Mouse (Mus musculus) thymus, adult 2 months (tissue): ENCODE measurements around the gene Vwce. TPM values are rescaled to one million over a fixed set of nuclear protein-coding genes. Genes with fewer than 3 reads are reported as not detected.
A peak's percentile ranks its signal among the peaks of the same experiment; 100 is the strongest.

ENCODE experiments used
- DNase-seq: peaks from one replicate; pipeline ENCODE4 v3.0.0; 2021
- H3K27ac ChIP-seq: fragments of 200-500 bp; 2 replicates; pipeline ENCODE4 v1.5.1; 2012; ENCODE audit warnings: low read length, control low read depth; ENCODE audit not compliant: control insufficient read depth, insufficient read depth
- H3K27me3 ChIP-seq: fragments of 200-500 bp; 2 replicates; pipeline ENCODE4 v1.6.1; 2012; ENCODE audit warnings: mild to moderate bottlenecking, low read length, moderate library complexity, mixed read lengths; ENCODE audit not compliant: control insufficient read depth, insufficient read depth
- H3K36me3 ChIP-seq: fragments of 200-500 bp; 2 replicates; pipeline ENCODE4 v1.6.1; 2012; ENCODE audit warnings: mild to moderate bottlenecking, low read length, moderate library complexity; ENCODE audit not compliant: control insufficient read depth, insufficient read depth
- H3K4me1 ChIP-seq: fragments of 200-500 bp; replicated peaks from 2 replicates; pipeline ENCODE4 v1.6.1; 2012; ENCODE audit warnings: low read length; ENCODE audit not compliant: control insufficient read depth, insufficient read depth
- H3K4me3 ChIP-seq: fragments of 200-500 bp; 2 replicates; pipeline ENCODE4 v1.5.1; 2012; ENCODE audit warnings: mild to moderate bottlenecking, low read length, control low read depth, moderate library complexity; ENCODE audit not compliant: control insufficient read depth, insufficient read depth
- CTCF ChIP-seq: fragments of 200-500 bp; IDR thresholded peaks from 2 replicates; pipeline ENCODE4 v1.5.1; 2012; ENCODE audit warnings: mild to moderate bottlenecking, control low read depth, low read length, moderate library complexity, borderline replicate concordance; ENCODE audit not compliant: control insufficient read depth, poor library complexity, insufficient read depth; ENCODE audit errors: extremely low read depth
- POLR2A ChIP-seq: fragments of 200-500 bp; IDR thresholded peaks from 2 replicates; pipeline ENCODE4 v1.6.1; 2012; ENCODE audit warnings: mild to moderate bottlenecking, low read length, control low read depth, moderate library complexity; ENCODE audit not compliant: control insufficient read depth, poor library complexity, insufficient read depth; ENCODE audit errors: extremely low read depth
- WGBS: fragments of 180-500 bp; shearing (Covaris S2); methylation state at CpG from one replicate; pipeline ENCODE4 v1.1.7; 2018; 5-methylcytosine and 5-hydroxymethylcytosine counted together
- polyA plus RNA-seq: library from polyadenylated mRNA; depleted of rRNA; stranded (reverse); fragments of >200 nt; gene quantifications from 2 replicates; pipeline ENCODE4 v1.2.3, GENCODE M21; 2012

Gene Vwce
- polyA plus RNA-seq, 1 experiment: 3.1 TPM

- peak; percentile 61 for TF ChIP-seq CTCF
- peak; percentile 94 for TF ChIP-seq POLR2A
- Histone ChIP-seq H3K27me3 (no peaks in the 10 kb centered on the region), H3K27ac (peak within 1 kb of the TSS; percentile 75), H3K4me1 (peaks cover 26% of the 10 kb centered on the region), H3K36me3 (peaks cover 28% of the 10 kb centered on the region), H3K4me3 (peak within 1 kb of the TSS; percentile 83)
- peak; percentile 99 for DNase-seq
- WGBS: under 1% methylated on average over 49 of the region's 49 CpGs
Observed at GRCm38 (mm10) chr19:10605293-10605900, 28.6 kb upstream of the Vwce start, which contains the start of the genes Ddb1 and Tkfc. Gene Ddb1, plus strand, starts transcription at chr19:10605327. Gene Tkfc, minus strand, starts transcription at chr19:10605654.

GRCm38 (mm10) chr19:10605901-10606622 is 28.0 kb upstream of the Vwce start:
- TF ChIP-seq CTCF: no peak
- no peak for TF ChIP-seq POLR2A
- peaks cover 26% of the 10 kb centered on the region for H3K4me1 ChIP-seq
- peak overlapping the region; percentile 62; the same call in 1 of the 2 replicates for H3K27ac ChIP-seq
- 6% methylated on average over 20 of the region's 20 CpGs for WGBS
- peak overlapping the region; percentile 83 for H3K4me3 ChIP-seq
- no peak for DNase-seq
- H3K36me3 ChIP-seq: peaks cover 35% of the 10 kb centered on the region
- no peaks in the 10 kb centered on the region for H3K27me3 ChIP-seq

GRCm38 (mm10) chr19:10608573-10609240 is 25.3 kb upstream of the Vwce start:
- DNase-seq: no peak
- TF ChIP-seq POLR2A (no peak), CTCF (no peak)
- H3K36me3 ChIP-seq: peaks cover 62% of the 10 kb centered on the region

GRCm38 (mm10) chr19:10634872-10635318 is 882 bp downstream of the Vwce start:
- no peak for TF ChIP-seq CTCF
- TF ChIP-seq POLR2A: no peak
- H3K27ac ChIP-seq: no peak overlapping the region
- H3K4me3 ChIP-seq: peak overlapping the region; percentile 57
- no peaks in the 10 kb centered on the region for H3K27me3 ChIP-seq
- peaks cover under 1% of the 10 kb centered on the region; the same call in 1 of the 2 replicates for H3K36me3 ChIP-seq
- WGBS: 8% methylated on average over 21 of the region's 21 CpGs
- peaks cover 29% of the 10 kb centered on the region for H3K4me1 ChIP-seq
- DNase-seq: peak; percentile 23

More at GRCm38 (mm10) chr19:10608573-10609240, 25.3 kb upstream of the Vwce start:
- no peaks in the 10 kb centered on the region for H3K27me3 ChIP-seq
- H3K27ac ChIP-seq: no peak overlapping the region
- H3K4me3 ChIP-seq: no peak overlapping the region
- H3K4me1 ChIP-seq: peaks cover 14% of the 10 kb centered on the region
- WGBS: 97% methylated on average over 5 of the region's 5 CpGs

- no peak overlapping the region for H3K4me3 ChIP-seq
- no peak for TF ChIP-seq CTCF
- TF ChIP-seq POLR2A: no peak
- H3K4me1 ChIP-seq: peaks cover 39% of the 10 kb centered on the region
- DNase-seq: no peak
- H3K27ac ChIP-seq: no peak overlapping the region
- no peaks in the 10 kb centered on the region for H3K36me3 ChIP-seq
- 66% methylated on average over 7 of the region's 7 CpGs for WGBS
- no peaks in the 10 kb centered on the region for H3K27me3 ChIP-seq
Observed at GRCm38 (mm10) chr19:10637840-10638239, 3.8 kb downstream of the Vwce start.

GRCm38 (mm10) chr19:10640080-10640479 is 6.1 kb downstream of the Vwce start:
- no peak for DNase-seq
- Histone ChIP-seq H3K27ac (no peak overlapping the region), H3K27me3 (no peaks in the 10 kb centered on the region), H3K4me3 (no peak overlapping the region), H3K36me3 (no peaks in the 10 kb centered on the region), H3K4me1 (peaks cover 37% of the 10 kb centered on the region)
- TF ChIP-seq POLR2A (no peak), CTCF (no peak)
- WGBS: 7% methylated on average over 5 of the region's 5 CpGs
